Mouse (Mus musculus) C2C12 (cell line): Measurements from ENCODE around the gene Nxph1. TPM values are rescaled to one million over a fixed set of nuclear protein-coding genes. Genes with fewer than 3 reads are reported as not detected.

Experiments
- H3K27me3 ChIP-seq: one replicate; pipeline ENCODE4 v1.6.1; 2011; ENCODE audit not compliant: control insufficient read depth, insufficient read depth, insufficient read length
- H3K36me3 ChIP-seq: one replicate; pipeline ENCODE4 v1.6.1; 2011; ENCODE audit not compliant: control insufficient read depth, insufficient read depth
- H3K4me3 ChIP-seq: one replicate; pipeline ENCODE4 v1.5.1; 2011; ENCODE audit warnings: mild to moderate bottlenecking, control low read depth; ENCODE audit not compliant: poor library complexity, insufficient read depth, severe bottlenecking
- H3K79me2 ChIP-seq: one replicate; pipeline ENCODE4 v1.6.1; 2011; ENCODE audit not compliant: control insufficient read depth, insufficient read depth
- H3K79me3 ChIP-seq: one replicate; pipeline ENCODE4 v1.6.1; 2011; ENCODE audit warnings: low read depth, control low read depth
- H3ac ChIP-seq: one replicate; pipeline ENCODE3; 2011; ENCODE audit warnings: low read depth; ENCODE audit not compliant: control insufficient read depth, insufficient read length
- CEBPB ChIP-seq: IDR thresholded peaks from one replicate; pipeline ENCODE4 v1.6.1; 2011; ENCODE audit warnings: low read depth, mild to moderate bottlenecking, control low read depth, moderate library complexity
- CTCF ChIP-seq: IDR thresholded peaks from one replicate; pipeline ENCODE4 v1.5.1; 2011; ENCODE audit not compliant: control insufficient read depth, insufficient read depth, insufficient read length
- FOSL1 ChIP-seq: IDR thresholded peaks from one replicate; pipeline ENCODE4 v1.8.0; 2011; ENCODE audit warnings: mild to moderate bottlenecking, low read length; ENCODE audit not compliant: poor library complexity, insufficient read depth, severe bottlenecking
- MAX ChIP-seq: IDR thresholded peaks from one replicate; pipeline ENCODE4 v1.6.1; 2011; ENCODE audit warnings: mild to moderate bottlenecking, control low read depth
- MYOD1 ChIP-seq: IDR thresholded peaks from one replicate; pipeline ENCODE4 v1.6.1; 2011; ENCODE audit warnings: low read depth; ENCODE audit not compliant: control insufficient read depth, insufficient read length
- MYOG ChIP-seq: IDR thresholded peaks from one replicate; pipeline ENCODE4 v1.6.1; 2011; ENCODE audit not compliant: control insufficient read depth, insufficient read length; ENCODE audit errors: extremely low read depth
- USF1 ChIP-seq: IDR thresholded peaks from one replicate; pipeline ENCODE4 v1.6.1; 2011; ENCODE audit warnings: low read depth, mild to moderate bottlenecking, control low read depth, moderate library complexity
- polyA plus RNA-seq: library from polyadenylated mRNA; unstranded; fragments of >200 nt; fragmentation: generic; extraction: Trizol; gene quantifications from one replicate; pipeline ENCODE4 v1.2.1, GENCODE M21; 2012; ENCODE audit warnings: missing spikeins

Gene Nxph1
- polyA plus RNA-seq, 1 experiment: not detected

DNA sequence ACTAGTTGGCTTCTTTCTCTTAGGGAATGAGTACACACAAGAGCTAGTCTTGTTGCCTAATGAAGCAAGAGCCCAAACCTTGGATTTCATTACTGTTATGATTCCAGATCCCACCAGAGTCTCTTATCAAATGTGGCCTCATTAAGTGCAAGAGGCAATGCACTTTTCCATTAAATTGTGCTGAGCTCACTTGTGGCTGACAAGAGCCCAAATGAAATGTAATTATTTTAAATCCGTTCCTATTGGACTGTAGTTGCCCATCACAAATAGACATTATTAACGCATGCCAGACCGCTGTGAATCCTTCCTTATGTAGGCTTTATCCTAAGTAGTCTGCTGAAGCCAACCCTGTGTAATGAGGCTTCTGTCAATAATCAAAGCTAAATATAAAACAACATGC, 118.2 kb downstream of the Nxph1 start:
- Histone ChIP-seq H3ac (no peak overlapping the region), H3K4me3 (no peak overlapping the region), H3K27me3 (no peaks in the 10 kb centered on the region), H3K79me3 (no peaks in the 10 kb centered on the region), H3K36me3 (no peaks in the 10 kb centered on the region), H3K79me2 (no peaks in the 10 kb centered on the region)
- no peak for TF ChIP-seq USF1
- no peak for TF ChIP-seq MYOG
- no peak for TF ChIP-seq CTCF
- TF ChIP-seq FOSL1: no peak

DNA sequence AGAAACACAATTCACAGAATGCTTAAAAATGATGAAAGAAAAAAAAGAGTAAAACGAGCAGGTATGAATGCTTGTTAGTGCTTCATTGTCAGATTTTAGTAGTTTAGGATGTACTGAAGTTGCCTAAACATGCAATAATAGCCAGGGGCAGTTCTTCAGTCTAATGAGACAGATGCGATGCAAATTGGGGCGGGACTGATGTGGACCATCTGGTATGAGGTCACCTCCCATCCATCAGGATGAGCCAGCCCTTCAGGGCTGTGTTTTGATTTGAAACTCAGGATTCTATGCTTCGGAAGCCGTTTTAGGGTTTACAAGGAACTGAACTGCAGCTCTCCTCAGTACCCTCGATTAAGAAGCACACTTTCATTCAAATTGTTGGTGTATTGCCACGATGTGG, 121.7 kb downstream of the Nxph1 start:
- Histone ChIP-seq H3K36me3 (no peaks in the 10 kb centered on the region), H3K27me3 (no peaks in the 10 kb centered on the region), H3K4me3 (no peak overlapping the region), H3K79me3 (no peaks in the 10 kb centered on the region), H3ac (no peak overlapping the region), H3K79me2 (no peaks in the 10 kb centered on the region)
- no peak for TF ChIP-seq MYOD1
- TF ChIP-seq MYOG: no peak
- TF ChIP-seq FOSL1: no peak
- TF ChIP-seq MAX: no peak

DNA sequence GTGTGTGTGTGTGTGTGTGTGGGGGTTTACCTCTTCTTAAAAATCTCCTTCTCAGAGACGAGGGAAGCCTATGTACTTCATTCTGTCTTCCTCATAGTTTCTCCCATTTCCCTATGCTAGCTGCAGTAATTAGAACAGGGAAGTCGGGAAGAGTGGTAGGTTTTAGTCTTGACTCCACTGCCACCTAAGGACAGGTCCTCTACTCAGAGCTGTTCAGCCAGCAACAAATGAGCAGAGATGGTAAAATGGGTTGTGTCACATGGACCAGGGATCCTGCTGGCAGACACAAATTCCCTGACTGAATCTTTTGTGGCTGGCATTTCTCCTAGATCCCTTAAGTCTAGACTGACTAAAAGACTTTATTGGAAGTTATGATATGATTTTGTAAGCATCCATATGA, 128.2 kb downstream of the Nxph1 start:
- no peaks in the 10 kb centered on the region for H3K79me3 ChIP-seq
- no peaks in the 10 kb centered on the region for H3K27me3 ChIP-seq
- H3K36me3 ChIP-seq: no peaks in the 10 kb centered on the region
- H3K79me2 ChIP-seq: no peaks in the 10 kb centered on the region
- H3ac ChIP-seq: no peak overlapping the region
- H3K4me3 ChIP-seq: no peak overlapping the region
- no peak for TF ChIP-seq USF1
- TF ChIP-seq MAX: no peak
- no peak for TF ChIP-seq MYOD1
- no peak for TF ChIP-seq FOSL1
- TF ChIP-seq MYOG: no peak
- TF ChIP-seq CEBPB: no peak
- TF ChIP-seq CTCF: no peak

DNA sequence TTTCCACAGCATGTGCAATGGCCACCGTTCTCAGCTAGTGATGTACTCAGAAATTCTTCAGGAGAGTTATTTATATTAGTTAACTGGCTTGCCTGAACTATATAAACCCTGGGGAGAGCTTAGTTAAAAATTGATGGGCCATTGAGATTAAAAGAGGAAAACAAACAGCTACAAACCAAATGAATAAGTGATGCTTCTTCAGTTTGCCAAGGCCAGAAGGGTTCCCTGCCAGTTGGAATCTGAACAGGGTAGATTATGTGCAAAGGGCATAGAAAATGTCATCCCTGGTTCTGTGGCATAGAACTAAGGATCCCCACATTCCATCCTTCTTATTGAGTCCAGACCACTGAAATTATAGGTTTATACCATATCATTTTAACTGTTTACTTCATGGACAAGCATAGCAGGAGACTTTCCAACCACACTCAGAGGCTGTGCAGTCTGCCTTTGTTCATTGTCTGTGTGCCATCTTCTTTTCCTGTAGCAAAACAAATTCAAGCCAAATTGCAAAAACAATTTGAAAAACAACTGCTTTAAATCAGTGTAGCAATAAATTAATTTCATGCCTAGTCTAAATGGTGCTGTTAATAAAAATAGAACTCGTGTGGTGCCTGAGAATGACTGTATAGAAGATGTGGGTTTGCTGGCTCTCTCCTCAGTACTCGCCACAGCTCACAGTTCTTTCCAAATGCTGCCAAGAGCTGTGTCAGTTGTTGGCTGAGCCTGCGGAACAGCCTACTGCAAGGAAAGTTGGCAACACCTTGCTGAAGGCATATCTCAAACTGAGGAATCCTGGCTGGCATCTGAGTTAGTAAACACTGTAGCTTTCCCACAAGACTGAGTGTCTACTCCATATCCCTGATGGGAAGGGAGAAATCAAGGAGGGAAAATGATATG, 129.8 kb downstream of the Nxph1 start:
- Histone ChIP-seq H3ac (no peak overlapping the region), H3K36me3 (no peaks in the 10 kb centered on the region), H3K4me3 (no peak overlapping the region), H3K79me3 (no peaks in the 10 kb centered on the region), H3K27me3 (no peaks in the 10 kb centered on the region), H3K79me2 (no peaks in the 10 kb centered on the region)
- TF ChIP-seq FOSL1: no peak
- no peak for TF ChIP-seq USF1
- no peak for TF ChIP-seq MYOD1
- no peak for TF ChIP-seq MYOG

DNA sequence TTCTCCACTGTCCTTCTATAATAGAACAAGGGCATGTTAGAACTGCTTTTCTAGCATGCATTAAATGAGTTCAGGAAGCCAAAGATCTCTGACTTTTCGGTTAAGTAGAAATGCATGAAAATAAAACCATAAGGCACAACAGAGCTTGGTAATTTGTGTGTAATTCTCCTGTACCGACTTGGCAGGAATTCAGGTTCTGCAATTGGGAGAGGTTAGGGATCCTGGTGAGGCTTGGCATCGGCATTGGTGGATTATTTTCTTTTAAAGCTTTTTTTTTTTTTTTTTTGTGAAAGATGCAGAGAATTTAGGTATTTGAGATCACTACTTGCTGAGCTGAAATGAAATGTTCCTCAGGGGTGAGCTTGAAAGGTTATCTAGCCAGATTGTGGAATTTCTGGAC, 135.6 kb downstream of the Nxph1 start:
- H3K4me3 ChIP-seq: no peak overlapping the region
- H3K36me3 ChIP-seq: no peaks in the 10 kb centered on the region
- TF ChIP-seq MYOG (no peak), USF1 (no peak), MAX (no peak), CTCF (no peak), CEBPB (no peak), MYOD1 (no peak), FOSL1 (no peak)

DNA sequence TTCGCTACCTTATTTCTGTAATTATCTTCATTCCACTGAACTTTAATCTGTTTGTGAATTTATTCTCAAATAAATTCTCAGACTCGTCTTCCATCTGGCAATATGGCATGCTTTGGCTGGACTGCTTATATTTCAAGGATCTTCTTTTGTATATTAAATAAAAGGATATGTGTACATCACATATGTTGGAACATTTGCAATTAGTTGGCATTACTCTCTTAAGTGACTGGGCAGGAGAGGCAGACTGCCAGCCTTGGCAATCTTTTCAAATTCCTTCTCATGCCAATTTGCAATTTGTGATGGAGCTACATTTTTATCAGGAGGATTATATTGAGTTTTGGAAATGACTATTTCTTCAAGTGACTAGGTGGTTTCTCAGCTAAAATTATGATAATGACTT, 149.1 kb downstream of the Nxph1 start:
- TF ChIP-seq MYOG: no peak

More for the DNA sequence above, 135.6 kb downstream of the Nxph1 start:
- Histone ChIP-seq H3K79me2 (no peaks in the 10 kb centered on the region), H3K27me3 (no peaks in the 10 kb centered on the region), H3ac (no peak overlapping the region), H3K79me3 (no peaks in the 10 kb centered on the region)

More for the DNA sequence above, 149.1 kb downstream of the Nxph1 start:
- Histone ChIP-seq H3K4me3 (no peak overlapping the region), H3ac (no peak overlapping the region), H3K36me3 (no peaks in the 10 kb centered on the region), H3K27me3 (no peaks in the 10 kb centered on the region), H3K79me3 (no peaks in the 10 kb centered on the region), H3K79me2 (no peaks in the 10 kb centered on the region)
